Mouse (Mus musculus) gastrocnemius, postnatal 14 days (tissue): Measurements from ENCODE around the gene Entr1. TPM values are rescaled to one million over a fixed set of nuclear protein-coding genes. Genes with fewer than 3 reads are reported as not detected.

Experiments
- DNase-seq: peaks from one replicate; pipeline ENCODE4 v3.0.0; 2021; ENCODE audit warnings: mixed read lengths
- intact Hi-C: fragments of 180-260 bp; cut with DNase I; formaldehyde crosslinking; loops from one replicate; pipeline ENCODE4 v1.15.1; 2025; ENCODE audit warnings: low total_unique reads
- total RNA-seq, 2 experiments: library from RNA; stranded (reverse); gene quantifications; 2 replicates each; pipeline ENCODE4 v1.2.3; 2021

The Entr1 gene
- total RNA-seq, 2 experiments from 2014 or later: 24.5 to 24.9 TPM

DNA sequence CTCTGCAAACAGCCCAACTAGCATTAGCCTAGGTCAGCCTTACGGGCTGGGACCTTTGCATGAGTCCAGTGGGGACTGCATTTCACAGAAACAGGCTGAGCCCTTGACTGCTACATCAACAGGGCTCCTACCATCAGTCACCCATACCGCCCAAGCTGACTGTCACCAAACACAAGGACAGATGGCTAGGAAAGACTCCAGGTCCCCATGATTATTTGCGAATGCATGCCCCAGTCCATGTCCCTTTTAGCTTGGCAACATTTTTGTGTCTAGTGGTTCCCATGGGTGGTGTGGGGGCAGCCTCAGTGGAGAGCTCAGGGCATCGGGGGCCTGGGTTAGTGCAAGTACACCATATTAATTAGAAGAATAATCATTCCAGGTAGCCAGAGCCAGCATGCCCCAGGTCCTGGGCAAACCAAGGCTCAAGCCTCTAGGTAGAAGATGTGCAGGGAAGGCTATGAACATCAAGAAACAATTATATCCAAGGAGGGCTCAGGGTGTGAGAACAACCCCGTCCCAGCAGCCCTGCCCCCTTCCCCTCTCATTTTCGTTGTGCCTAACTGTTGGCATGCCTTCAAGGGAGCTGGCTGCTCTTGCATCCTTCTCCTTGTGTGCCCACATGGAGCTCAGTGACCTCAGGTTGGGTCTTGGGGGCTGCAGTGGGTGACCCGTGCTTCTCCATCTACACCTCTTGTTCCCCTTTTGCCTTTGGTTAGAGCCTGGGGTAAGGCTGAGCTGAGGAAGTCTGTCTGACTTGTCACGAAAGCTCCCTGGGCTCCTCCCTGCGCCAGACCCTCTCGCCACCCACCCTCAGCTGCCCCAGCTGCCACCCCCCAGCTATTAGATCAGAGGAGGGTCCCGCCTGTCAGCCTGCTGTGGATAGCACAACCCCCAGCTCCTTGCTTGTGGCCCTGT, 35.8 kb downstream of the Entr1 start:
- DNase-seq: no peak
- intact Hi-C loops: no loop called here

DNA sequence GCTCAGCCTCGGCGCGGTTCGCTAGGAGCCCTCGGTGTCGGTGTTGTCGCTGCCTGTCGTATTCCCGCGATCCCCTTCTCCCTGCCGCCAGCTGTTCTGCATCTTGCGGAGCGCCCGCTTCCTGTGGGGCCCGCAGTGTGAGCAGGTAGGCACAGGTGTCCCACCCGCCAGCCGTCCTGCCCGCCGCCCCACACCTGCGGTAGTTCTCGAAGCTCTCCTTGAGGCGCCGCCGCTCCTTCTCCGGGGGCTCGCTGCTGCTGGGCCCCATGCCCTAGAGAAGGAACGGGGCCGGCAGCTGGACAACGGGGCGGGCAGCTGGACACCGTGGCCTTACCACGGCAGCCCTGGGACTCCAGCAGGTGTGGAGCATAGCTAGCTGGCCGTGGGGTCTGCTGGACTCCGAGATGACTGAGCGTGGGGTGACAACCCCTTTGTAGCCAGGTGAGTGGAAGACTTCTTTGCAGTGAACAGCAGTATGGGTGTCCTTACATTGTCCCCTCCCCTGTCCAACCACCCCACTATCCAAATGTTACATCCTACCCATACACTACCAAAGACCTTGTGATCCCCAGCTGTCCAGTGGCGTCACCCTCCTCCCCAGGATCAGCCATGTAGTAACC, 36.7 kb downstream of the Entr1 start:
- intact Hi-C loops: no loop called here
- DNase-seq: no peak

DNA sequence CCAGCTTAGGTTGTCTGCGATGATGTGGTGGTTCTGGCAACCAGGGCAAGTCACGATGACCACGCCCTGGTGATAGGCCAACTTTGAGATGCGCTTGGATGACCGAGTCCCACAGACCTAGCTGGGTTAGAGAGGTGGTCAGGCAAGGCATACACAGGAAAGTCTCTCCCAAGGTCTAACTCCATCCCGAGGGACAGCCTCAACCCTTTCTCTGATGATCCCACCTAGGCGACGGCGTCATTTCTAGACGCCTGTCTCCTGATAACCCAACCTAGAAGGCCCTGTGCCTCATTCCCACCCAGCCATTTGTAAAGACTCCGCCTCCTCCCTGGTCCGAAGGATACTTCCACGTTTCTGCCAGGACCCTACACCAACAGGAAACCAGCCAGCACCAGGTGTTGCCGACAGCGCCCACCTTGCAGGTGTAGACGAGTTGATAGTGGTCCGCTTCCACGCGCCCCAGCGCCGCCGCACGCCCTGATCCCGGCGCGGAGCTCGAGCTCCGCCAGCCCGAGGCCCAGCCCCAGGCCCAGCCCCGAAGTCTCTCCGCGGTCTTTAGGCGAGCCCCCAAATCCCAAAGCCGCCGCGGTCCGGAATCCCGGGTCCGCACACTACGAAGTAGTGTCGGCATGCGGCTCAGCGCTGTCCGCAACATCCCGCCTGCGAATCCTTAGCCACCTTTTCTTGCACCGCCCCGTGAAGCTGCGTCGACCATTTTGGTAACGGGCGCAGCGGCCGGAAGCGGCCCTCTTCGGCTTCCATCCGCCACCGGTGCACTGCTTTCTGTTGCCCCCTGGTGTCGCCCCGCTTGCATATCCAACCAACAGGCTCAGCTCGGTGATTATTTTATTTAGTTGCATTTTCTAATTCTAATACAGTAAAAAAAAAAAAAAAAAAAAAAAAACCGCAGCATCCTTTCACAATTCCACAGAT, 37.5 kb downstream of the Entr1 start, which contains the start of gene Dnlz:
Gene Dnlz (minus strand): TSS at position 753 of the 933 bp plus-strand sequence.
- intact Hi-C loops: no loop called here
- peak; percentile 93 for DNase-seq

DNA sequence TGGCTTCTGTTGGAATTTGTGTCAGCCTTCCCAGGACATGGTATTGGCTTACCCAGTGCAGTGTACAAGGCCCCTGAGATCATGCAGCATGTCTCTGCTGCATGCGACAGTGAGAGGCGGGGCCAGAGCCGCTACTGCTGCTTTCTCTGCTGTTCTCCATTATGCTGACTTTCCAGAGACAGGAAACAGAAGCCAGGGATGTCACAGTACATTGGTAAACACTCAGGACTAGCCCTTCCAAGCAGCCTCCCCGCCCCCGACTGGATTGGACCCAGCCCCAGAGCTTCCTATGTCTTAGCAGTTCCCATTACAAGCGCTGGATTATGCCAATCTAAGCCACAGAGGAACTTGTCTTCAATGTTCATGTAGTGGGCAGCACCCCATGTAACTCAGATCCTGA, 40.9 kb downstream of the Entr1 start:
- intact Hi-C loops: no loop called here
- no peak for DNase-seq

DNA sequence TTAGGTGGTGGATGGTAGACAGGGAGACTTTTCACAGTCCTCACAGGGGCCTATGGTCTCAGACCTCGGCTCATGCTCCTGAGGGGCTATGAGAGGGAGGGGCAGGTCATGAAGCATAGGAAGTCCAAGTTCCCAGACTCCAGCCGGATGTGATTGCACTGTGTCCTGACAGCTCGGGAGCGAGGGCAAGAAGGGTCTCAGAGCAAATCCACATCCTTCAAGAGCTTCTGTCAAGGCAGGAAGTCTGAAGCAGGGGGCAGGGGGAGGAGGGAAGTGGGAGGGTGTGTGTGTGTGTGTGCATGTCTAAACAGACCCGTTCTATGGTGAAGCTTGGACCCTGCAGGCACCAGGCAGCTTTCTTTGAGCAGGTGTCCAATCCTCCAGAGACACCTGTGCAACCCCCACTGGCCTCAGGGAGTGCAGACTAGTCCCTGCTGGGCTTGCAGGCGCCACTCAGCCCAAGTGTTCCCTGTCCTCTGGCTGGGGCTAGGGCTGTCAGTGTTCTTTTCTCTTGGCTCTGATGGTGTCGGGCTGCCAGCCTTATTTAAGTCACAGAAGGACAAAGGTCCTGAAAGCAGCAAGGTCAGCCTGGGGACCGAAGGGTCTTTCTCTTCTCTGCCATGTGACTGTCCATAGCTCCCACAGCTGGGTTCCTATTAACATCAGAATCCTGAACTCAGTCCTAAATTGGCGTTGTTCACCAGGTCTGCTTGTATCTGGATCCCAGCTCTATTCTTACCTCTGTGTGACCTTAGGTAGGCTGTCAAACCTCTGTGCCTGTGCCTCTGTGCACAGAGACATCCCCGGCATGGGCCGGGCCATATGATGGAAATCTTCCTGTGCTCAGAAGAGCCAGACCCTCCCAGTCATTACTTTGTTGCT, 46.3 kb downstream of the Entr1 start:
- no peak for DNase-seq
- intact Hi-C loops: no loop called here

DNA sequence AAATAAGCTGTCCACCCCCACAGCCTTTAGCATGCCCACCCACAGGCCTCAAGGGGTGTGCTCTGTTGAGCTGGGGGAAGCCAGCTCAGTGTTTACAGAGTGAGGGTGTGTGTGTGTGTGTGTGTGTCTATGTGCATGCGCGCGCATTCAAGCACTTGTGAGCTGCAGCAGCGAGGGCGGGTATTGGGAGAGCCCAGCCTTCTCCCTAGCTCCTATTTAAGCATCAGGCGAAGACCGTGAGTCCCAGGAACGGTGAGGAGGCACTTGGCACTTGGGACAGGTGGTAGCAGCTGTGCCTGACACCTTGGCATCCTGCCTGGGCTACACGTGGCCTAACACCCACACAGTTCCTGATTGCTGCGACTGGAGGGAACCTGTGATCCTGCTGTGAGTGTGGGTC, 47.1 kb downstream of the Entr1 start:
- intact Hi-C loops: no loop called here
- peak; percentile 74 for DNase-seq

DNA sequence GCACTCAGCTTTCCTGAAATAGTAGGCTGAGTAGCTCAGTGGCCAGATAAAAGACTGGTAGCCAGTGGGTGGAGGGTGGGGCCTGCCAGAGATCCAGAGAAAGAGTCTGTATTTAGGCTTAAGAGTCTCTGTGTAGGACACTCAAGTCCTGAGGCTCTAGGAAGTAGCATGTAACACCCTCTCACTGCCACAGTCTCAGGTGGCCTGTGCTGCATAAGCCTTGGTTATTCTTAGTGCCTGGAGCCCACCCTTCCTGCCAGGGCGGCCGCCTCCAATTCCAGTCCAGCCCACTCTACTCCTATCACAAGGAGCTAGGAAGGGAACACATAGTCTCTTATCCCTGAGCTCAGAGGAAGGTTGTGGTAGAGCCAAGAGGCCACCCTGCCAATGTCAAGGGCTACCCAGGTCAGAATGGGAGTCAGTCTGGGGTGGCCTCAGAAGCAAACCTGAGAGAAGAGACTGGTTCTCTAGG, 47.6 kb downstream of the Entr1 start:
- no peak for DNase-seq
- intact Hi-C loops: no loop called here

DNA sequence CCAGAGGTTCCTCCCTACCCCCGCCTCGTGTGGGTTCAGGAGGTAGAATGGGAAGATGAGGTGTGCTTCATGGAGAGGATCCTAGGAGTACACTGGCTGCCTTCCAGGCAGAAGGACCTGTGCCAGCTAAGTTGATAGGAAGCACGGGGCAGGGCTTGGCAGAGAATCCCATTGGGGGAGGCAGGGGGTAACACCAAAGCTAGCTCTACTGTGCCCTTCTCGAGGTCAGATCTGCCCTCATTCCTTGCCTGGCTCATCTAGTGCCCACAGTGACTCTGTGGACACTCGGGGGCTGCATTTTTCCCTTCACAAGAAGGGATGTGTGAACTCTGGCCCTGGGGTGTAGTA, 49.9 kb downstream of the Entr1 start:
- DNase-seq: no peak
- intact Hi-C loops: no loop called here

DNA sequence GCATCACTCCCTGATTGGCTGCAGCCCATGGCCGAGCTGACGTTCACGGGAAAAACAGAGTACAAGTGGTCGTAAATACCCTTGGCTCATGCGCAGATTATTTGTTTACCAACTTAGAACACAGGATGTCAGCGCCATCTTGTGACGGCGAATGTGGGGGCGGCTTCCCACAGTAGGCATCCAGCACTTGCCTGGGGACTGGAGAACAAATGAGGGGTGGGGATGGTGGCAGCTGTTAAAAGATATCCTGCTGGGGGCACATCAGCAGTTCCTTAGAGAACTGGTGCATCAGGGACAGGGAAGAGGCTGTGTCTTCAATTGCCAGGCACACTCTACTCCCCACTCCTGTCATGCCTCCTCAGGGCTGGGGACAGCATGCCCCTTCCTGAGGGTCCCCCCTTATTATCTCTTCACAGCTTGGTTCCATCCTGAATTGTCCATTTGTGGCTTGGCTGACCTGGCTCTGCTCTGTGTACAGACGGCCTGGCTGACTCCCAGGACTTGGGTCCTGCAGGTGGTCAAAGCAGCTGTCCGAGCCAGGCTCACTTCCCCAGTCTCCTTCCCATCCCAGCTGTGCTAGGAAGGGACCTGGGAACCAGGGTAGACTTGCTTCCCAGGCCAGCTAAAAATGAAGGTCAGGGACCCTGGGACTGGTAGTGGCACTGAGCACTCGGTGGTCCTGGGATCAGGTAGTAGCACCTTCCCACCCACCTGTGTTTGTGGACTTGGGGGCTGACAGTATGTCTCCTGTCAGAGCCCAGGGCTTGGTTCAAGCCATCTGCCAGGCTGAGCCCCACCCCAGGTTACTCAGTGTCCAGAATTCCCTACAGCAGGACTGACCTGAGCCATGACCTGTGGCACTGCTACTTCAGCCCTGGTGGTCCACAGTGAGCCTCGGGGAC, 50.6 kb downstream of the Entr1 start:
- no peak for DNase-seq
- intact Hi-C loops: no loop called here

Other genes with a start within 250 kb of the Entr1 start
- not detected for gene Lhx3, start 181.0 kb downstream of the Entr1 start, total RNA-seq
- gene Qsox2, start 151.8 kb downstream of the Entr1 start, total RNA-seq: 1 to 10 TPM; 4.3 to 5.4 TPM
- under 1 TPM; 0.04 to 0.09 TPM for gene Ccdc187, start 94.8 kb downstream of the Entr1 start, total RNA-seq
- gene Gpsm1, start 73.8 kb downstream of the Entr1 start, total RNA-seq: 1 to 10 TPM; 6.4 to 7.4 TPM
- 10 to 100 TPM; 17.0 to 17.6 TPM for gene Dnlz, start 37.2 kb downstream of the Entr1 start, total RNA-seq
- 1 to 10 TPM in 1 of 2 experiments, under 1 TPM in 1; 0.71 to 1.1 TPM for gene Card9, start 28.4 kb downstream of the Entr1 start, total RNA-seq
- 1 to 10 TPM; 6.2 to 7.2 TPM for gene Snapc4, start 8.7 kb downstream of the Entr1 start, total RNA-seq
- 100 to 1,000 TPM; 125 to 136 TPM for gene Pmpca, start within 50 bp of the Entr1 start, total RNA-seq
- 1 to 10 TPM; 5.7 to 5.8 TPM for gene Inpp5e, start 19.9 kb upstream of the Entr1 start, total RNA-seq
- gene Sec16a, start 55.9 kb upstream of the Entr1 start, total RNA-seq: 10 to 100 TPM; 20.9 to 24.1 TPM
- gene Notch1, start 127.3 kb upstream of the Entr1 start, total RNA-seq: 10 to 100 TPM; 17.1 to 18.9 TPM
- 100 to 1,000 TPM in 1 of 2 experiments, 10 to 100 TPM in 1; 64.1 to 106 TPM for gene Egfl7, start 190.7 kb upstream of the Entr1 start, total RNA-seq
- not detected for gene Gm20532, start 197.3 kb upstream of the Entr1 start, total RNA-seq
- gene Agpat2, start 215.1 kb upstream of the Entr1 start, total RNA-seq: 1 to 10 TPM; 4.9 to 6.3 TPM
- gene Fam69b, start 239.1 kb upstream of the Entr1 start, total RNA-seq: 1 to 10 TPM; 1.4 to 3.1 TPM